Mouse (Mus musculus) thymus, postnatal 10 days (tissue): ENCODE results near the gene Gm2956.
"Not testable (repeated sequence)": the region's sequence is repeated elsewhere in the genome, so short reads cannot be mapped to it uniquely, and the experiment has no call there.

Experiments
- DNase-seq, 2 experiments: peaks; one replicate each; pipeline ENCODE4 v3.0.0; 2021; ENCODE audit warnings: low spot score in 2 of 2

Gene Gm2956

DNA sequence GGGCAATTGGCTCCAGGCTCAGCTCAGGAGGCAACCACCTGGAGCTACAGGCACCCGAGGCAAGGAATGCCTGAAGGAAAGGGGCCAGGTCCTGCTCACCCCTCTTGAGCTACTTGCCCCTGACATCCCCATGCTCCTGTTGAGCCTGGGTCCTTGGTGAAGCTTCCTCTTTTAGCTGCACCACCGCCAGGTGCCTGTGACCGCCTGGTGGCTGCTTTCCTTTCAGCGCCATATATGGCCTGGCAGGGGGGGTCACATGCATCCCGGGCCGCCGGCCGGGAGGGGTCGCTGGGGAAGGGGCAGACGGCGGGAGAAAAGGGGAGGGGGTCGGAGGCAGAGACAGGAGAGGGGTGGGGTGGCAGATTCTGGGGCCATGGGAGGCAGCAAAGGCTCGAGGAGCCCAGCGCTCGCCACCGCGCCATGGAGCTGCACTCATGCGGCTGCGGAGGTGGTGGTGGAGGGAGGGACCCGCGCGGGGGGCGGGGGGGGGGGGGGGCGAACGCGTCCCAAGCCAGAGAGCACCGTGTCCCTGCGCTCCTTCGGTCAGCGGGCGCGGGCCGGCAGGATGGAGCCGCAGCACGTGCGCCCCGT, at the start of gene Gm2956:
Gene Gm2956 (plus strand): TSS at position 541 of the 591 bp plus-strand sequence.
- DNase-seq = not testable (repeated sequence)

DNA sequence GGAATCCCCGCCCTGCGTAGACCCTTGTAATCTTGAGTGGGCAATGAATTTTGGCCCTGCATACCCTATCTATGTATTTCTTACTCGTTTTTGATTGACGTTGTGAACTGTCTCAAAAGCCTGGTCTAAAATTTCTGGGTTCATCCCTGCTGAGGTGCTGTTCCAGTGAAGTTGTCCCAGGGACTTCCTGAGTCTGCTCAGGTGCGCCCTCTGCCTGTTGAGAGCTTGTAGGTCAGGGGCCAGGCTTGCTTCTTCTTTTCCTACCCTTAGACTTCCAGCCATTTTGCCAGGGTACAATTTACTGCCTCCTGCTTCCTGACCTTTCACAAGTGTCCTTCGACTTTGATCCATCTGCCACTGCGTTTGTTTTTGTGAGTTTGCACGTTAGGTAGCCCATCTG, 979 bp downstream of the Gm2956 start:
- not testable (repeated sequence) for DNase-seq

DNA sequence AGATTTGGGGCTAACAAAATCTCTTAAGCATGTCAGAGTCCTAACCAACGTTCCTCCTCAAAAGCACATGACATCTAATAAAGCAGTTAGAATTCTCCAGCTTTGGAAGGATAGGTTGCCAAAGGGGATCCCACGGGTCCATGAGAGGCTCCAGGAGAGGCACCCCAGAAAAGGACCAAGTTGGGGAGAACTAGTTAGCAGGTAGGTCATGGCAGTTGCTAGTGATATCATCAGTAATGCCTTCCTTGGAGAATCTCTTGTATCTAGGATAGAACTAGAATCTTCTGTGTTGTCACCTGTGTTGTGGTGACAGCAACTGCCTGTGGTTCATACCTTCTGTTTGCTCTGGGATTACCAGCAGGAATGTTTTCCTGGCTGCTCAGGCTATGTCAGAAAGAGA, 62.4 kb downstream of the Gm2956 start, which contains the start of gene Gm10413:
Gene Gm10413 (plus strand): TSS at position 301 of the 400 bp plus-strand sequence.
- DNase-seq = not testable (repeated sequence)
